Mouse (Mus musculus): Measurements from ENCODE around the gene Asl.

GRCm38 (mm10) chr5:129978608-129979007 is 50.4 kb downstream of the Asl start:
- TF ChIP-seq CTCF (IDR thresholded peaks at IDR 0.05; ENCODE audit: low read depth) = no peak
- no peak for TF ChIP-seq EP300 (optimal IDR thresholded peaks at IDR 0.05)
